Mouse (Mus musculus) 3T3-L1 (cell line): ENCODE measurements around the gene B2m.

Experiments used
- DNase-seq: peaks from one replicate; pipeline ENCODE4 v3.0.0-alpha.2; 2015; ENCODE audit warnings: low read depth, low spot score

Gene B2m

GRCm38 (mm10) chr2:122149716-122150115 lies 2.2 kb downstream of the B2m start:
- DNase-seq, result no peak

DNA sequence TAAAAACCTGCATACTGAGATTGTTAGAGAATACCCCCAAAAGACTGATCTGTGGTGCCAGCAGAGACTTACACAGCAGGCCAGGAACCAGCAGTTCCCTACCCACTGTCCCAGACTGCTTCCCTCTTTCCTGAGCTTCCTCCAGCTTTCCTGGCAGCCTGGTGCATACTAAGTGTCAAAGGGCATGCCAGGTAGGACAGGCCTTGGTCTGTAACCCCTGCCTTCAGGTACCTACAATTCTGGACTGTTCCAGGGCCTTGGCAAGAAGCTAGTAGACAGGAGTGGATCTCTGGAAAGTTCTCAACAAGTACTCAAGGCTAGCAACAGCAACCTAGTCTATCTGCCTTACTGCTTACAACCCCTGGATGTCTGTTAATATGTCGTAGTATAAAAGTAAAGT lies 3.7 kb downstream of the B2m start:
- DNase-seq, result no peak

GRCm38 (mm10) chr2:122152850-122153249 lies 5.4 kb downstream of the B2m start:
- DNase-seq, result no peak

GRCm38 (mm10) chr2:122153681-122154365 lies 6.3 kb downstream of the B2m start:
- no peak for DNase-seq

DNA sequence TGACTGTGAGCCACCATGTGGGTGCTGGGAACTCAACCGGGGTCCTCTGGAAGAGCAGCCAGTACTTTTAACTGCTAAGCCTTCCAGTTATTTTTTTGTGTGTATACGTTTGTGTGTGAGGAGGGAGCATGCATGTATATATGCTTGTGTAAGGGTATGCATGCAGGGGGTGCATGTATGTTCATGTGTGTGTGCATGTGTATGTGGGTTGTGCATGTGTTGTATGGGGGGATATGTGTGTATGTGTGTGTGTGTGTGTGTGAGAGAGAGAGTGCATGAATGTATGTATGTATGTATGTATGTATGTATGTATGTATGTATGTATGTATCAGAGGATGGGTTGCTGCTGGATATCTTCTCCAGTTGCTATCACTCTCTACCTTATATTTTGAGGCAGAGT lies 7.0 kb downstream of the B2m start:
- DNase-seq, result no peak

DNA sequence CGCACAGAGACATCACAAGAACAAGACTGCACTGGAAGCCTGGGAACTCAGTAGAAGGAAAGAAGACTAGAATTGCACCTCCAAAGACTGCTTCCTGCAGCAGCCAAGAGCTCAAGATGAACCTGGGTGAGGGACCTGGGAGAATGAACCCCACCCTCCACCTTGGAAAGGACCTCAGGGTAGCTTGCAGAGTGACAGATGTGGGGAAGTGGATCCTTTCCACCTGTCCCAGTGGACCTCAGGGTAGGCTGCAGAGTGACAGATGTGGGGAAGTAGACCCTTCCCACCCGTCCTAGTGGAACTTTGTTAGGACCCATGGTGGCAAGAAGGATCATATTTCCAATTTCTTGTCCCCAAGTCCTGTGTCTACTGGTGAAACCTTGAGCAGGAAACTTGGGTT lies 7.8 kb downstream of the B2m start:
- DNase-seq, result no peak

GRCm38 (mm10) chr2:122156051-122156700 lies 8.7 kb downstream of the B2m start:
- no peak for DNase-seq

DNA sequence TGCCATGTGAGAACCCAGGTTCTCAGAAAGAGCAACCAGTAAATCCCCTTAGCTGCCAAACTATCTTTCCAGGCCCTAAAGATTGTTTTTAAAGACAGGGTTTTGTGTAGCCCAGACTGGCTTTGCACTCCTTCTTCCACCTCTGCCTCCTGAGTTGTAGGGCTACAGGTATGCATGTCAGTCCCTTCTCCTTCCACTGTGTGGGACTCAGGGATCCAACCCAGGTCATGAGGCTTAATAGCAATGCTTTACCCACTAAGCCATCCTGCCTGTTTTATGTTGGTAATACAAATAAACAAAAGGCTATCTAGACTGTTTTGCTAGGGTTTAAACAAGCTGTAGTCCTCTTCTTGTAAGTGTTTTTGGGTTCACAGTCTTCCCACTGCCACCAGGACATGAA lies 10.1 kb downstream of the B2m start:
- no peak for DNase-seq

DNA sequence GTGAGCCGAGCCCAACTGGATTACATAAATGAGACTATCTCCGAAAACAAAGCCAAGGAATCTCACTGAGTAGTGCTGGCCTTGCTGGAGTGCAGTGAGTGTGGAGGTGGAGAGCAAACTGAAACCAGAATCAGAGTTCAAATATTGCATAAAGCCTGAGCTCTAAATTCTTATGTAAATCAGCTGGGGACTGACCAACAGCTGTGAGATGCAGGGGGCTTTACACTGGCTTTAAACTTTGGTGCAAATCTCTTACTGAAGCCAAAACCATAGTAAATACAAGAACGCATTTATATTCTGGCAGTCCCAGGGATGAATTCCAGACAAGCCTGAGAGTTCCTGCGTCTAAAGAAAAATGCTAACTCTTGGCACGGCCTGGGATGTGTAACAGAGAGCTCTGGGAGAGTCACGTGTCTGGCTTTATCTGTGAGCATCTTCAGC lies 10.9 kb downstream of the B2m start:
- DNase-seq, result no peak

- DNase-seq, result no peak
Measured at GRCm38 (mm10) chr2:122159667-122160066, 12.2 kb downstream of the B2m start.

DNA sequence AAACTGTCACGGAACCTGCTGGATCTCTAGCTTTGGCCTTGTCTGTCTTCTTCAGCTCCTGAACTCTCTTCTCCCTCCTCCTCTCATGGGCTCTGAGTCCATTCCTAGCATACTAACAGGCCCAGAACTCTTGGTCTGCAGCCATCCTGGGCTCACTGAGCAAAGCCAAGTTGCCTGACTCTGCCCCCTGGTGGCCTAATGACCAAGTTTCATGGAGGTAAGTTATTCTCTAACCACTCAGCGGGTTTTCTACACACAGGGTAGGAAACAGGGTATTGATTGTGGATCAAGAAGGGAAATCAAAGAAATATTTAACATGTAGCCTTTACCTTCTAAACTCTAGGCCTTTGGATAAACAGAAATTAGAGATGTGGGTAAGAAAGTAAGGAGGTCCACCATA lies 13.2 kb downstream of the B2m start, which contains the start of gene Trim69:
Gene Trim69, plus strand, starts transcription at position 21 of the 400 bp plus-strand sequence.
- DNase-seq, result peak; percentile 97

- peak; percentile 93 for DNase-seq
Measured at GRCm38 (mm10) chr2:122161542-122161941, 14.1 kb downstream of the B2m start.

- DNase-seq, result no peak
Measured at GRCm38 (mm10) chr2:122162529-122162928, 15.0 kb downstream of the B2m start.

GRCm38 (mm10) chr2:122163430-122164195 lies 16.1 kb downstream of the B2m start:
- DNase-seq, result peak; percentile 63

DNA sequence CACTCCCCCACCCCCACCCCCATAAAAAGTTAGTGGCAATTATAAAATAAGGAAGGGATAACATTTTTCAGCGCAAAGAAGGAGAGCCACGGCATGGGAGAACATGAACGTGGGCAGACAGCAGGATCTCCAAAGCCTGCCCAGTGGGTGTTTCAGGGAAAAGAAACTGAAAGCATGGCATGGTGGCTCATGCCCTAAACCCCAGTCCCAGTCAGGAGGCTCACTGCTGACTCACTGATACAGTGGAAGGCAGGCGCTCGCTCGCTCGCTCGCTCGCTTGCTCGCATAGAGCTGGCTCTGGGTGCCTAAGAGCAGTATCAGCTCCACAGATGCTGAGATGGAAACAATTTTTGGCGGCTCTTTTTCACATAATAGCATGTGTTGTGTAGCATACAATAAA lies 16.8 kb downstream of the B2m start:
- DNase-seq, result peak; percentile 92

- DNase-seq, result no peak
Measured at GRCm38 (mm10) chr2:122171292-122171691, 23.8 kb downstream of the B2m start.

DNA sequence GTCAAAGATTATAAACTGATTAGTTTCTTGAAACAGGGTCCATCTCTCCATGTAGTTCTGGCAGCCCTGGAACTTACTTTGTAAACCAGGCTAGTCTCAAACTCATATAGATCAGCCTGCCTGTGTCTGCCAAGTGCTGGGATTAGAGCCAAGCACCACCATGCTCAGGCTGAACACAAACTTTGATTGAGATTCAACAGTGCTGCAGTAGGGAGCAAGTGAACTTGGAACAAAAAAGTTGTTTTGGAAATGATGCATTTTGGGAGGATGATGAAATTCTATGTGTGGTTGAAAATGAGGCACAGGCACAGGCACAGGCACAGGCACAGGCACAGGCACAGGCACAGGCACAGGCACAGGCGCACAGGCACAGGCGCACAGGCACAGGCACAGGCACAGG lies 24.7 kb downstream of the B2m start:
- DNase-seq, result peak; percentile 90

DNA sequence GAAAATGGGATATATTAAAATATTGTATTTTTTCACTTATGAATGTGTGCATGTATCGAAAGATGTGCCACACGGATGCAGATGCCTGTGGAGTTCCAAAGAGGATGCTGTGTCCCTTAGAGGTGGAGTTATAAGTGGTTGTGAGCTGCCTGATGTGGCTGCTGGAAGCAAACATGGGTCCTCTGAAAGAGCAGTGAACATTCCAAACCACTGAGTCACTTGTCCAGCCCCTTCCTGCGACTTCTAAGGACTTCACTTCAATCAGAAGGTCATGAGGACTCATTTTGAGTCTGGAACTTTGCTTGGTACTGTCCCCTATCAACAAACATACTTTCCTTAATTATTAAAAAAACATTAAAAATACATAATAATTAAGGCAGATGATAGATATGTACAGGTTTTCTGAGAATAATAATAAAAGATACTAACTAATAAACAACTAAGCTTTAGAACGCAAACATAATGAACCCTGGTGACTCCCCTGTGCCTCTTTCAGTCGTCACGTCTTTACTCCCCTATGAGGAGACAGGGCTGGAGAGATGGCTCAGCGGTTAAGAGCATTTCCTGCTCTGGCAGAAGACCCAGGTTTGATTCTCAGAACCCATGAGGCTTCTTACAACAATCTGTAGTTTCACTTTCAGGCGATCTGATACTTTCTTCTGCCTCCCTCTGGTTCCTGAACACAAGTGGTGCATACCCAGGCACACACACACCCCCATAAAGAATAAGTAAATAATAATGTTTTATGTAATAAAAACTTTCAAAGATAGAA lies 32.8 kb downstream of the B2m start:
- peak; percentile 79 for DNase-seq

DNA sequence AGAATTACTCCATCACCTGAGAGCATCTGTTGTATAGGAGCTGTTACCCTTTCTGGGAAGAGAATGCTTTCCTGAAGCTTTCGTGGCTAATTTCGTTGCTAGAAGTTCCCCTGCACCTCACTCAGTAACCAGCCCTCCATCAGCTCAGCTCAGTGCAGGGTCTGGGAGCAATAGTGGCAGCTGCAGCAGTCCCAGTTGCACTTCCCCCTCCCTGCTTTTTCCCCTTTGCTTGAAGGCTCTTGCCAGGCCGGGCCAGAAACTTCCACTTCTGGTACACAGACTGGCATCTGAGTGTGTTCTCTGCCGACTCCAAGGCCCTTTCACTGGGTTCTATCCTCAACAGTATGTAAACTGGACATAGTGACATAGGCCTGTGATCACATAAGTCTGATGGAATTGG lies 37.6 kb downstream of the B2m start:
- no peak for DNase-seq

GRCm38 (mm10) chr2:122186106-122186505 lies 38.6 kb downstream of the B2m start, which contains the start of the genes Patl2 and Terb2:
Patl2 (minus strand) TSS chr2:122186189.
Terb2 (plus strand) TSS chr2:122186272.
- no peak for DNase-seq

DNA sequence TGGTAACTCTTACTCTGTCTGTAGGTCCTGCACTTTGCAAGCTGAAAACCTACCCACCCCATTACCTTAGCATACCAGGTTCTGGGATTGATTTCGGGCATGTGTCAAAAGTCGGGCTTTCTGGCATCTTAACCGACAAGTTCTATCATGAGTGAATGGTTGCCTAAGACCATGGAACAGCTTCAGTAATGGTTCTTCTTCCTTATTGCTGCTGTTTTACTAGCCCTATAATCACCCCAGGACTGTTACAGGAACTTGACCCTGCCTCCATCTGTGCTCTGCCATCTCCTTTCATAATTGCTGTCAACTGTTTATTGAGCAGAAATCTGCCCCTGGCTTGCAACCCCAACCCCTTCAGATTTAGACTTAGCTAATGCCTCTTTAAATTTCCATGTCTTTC lies 39.3 kb downstream of the B2m start:
- DNase-seq, result no peak

DNA sequence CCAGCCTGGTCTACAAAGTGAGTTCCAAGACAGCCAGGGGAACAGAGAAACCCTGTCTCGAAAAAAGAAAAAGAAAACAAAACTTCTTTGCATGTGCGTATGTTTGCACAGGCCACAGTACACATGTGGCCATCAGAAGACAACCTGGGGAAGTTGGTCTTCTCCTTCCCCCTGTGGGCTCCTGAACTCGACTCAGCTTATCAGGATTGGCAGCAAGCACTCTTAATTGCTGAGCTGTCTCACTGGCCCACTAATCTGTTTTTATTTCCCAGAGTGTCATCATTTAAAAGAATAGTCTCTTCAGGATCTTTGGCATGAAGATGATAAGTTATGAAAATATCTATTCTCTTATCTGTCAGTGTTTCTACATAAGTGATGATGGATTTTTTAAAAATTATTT lies 44.4 kb downstream of the B2m start:
- DNase-seq, result no peak
